Comparison of ENCODE assay signal across 8 mouse cellular contexts in genomic region chr13:36733989-36734690, GRCm38 (mm10). TPM values are rescaled to one million over a fixed set of nuclear protein-coding genes. Genes with fewer than 3 reads are reported as not detected.
A peak's percentile ranks its signal among the peaks of the same experiment; 100 is the strongest.
DNase-seq lines count a peak whose midpoint lies in the region; ATAC-seq lines count a peak whose summit lies in the region.

No protein-coding gene starts in this region.

- peak overlapping the region; percentile 20 for H3K9ac ChIP-seq in heart, embryonic 13.5 days
- H3K9ac ChIP-seq in forebrain, embryonic 12.5 days, result peak overlapping the region; percentile 63
- peak overlapping the region; percentile 18; the same call in 1 of the 2 replicates for H3K9ac ChIP-seq in limb, embryonic 12.5 days (replicated peaks)

- peaks cover 68% of the 10 kb centered on the region for H3K27me3 ChIP-seq in heart, embryonic 13.5 days (replicated peaks)
- peaks cover 57% of the 10 kb centered on the region for H3K27me3 ChIP-seq in forebrain, embryonic 12.5 days
- peaks cover 52% of the 10 kb centered on the region for H3K27me3 ChIP-seq in limb, embryonic 12.5 days

- no peaks in the 10 kb centered on the region for H3K36me3 ChIP-seq in heart, embryonic 13.5 days
- no peaks in the 10 kb centered on the region for H3K36me3 ChIP-seq in forebrain, embryonic 12.5 days (replicated peaks)
- H3K36me3 ChIP-seq in limb, embryonic 12.5 days, result no peaks in the 10 kb centered on the region

- peak overlapping the region; percentile 88 for H3K4me2 ChIP-seq in heart, embryonic 13.5 days
- H3K4me2 ChIP-seq in forebrain, embryonic 12.5 days, result peak overlapping the region; percentile 67
- H3K4me2 ChIP-seq in limb, embryonic 12.5 days, result peak overlapping the region; percentile 66

- no peak overlapping the region for H3K27ac ChIP-seq in heart, embryonic 13.5 days (replicated peaks)
- H3K27ac ChIP-seq in forebrain, embryonic 12.5 days, result peak overlapping the region; percentile 91
- 0 out of 2 replicates have a peak overlapping the region, but pooled peaks have one; percentile 23 for H3K27ac ChIP-seq in limb, embryonic 12.5 days

- ATAC-seq in heart, embryonic 13.5 days (ENCODE audit: extremely low read depth, insufficient number of reproducible peaks, low FRiP score, low TSS enrichment), result no peak
- ATAC-seq in forebrain, embryonic 12.5 days (ENCODE audit: low FRiP score), result no peak
- ATAC-seq in limb, embryonic 12.5 days (ENCODE audit: insufficient number of reproducible peaks, insufficient read depth, low FRiP score, low TSS enrichment, low read depth), result no peak

- no peak for DNase-seq in heart, adult 8-10 months (ENCODE audit: low spot score)
- peak; percentile 46 for DNase-seq in ZHBTc4 (ENCODE audit: low read depth, low spot score)
- peak; percentile 51 for DNase-seq in retina, embryonic 14.5 days (ENCODE audit: low spot score)
- DNase-seq in urinary bladder, postnatal 4 days (ENCODE audit: low spot score in 2 of 2), result no peak
- no peak for DNase-seq in T-cell, adult 2 months (ENCODE audit: low spot score)

- H3K4me1 ChIP-seq in heart, embryonic 13.5 days, result peaks cover 35% of the 10 kb centered on the region
- peaks cover 32% of the 10 kb centered on the region for H3K4me1 ChIP-seq in forebrain, embryonic 12.5 days
- H3K4me1 ChIP-seq in limb, embryonic 12.5 days (replicated peaks), result peaks cover 39% of the 10 kb centered on the region

- 2% methylated on average over 25 of the region's 26 CpGs for WGBS in heart, embryonic 13.5 days
- under 1% methylated on average over 26 of the region's 26 CpGs for WGBS in forebrain, embryonic 12.5 days
- under 1% methylated on average over 26 of the region's 26 CpGs for WGBS in limb, embryonic 12.5 days

- peak overlapping the region; percentile 59 for H3K4me3 ChIP-seq in heart, embryonic 13.5 days
- H3K4me3 ChIP-seq in forebrain, embryonic 12.5 days (replicated peaks), result peak overlapping the region; percentile 40
- H3K4me3 ChIP-seq in limb, embryonic 12.5 days (replicated peaks), result peak overlapping the region; percentile 46

- no peaks in the 10 kb centered on the region for H3K9me3 ChIP-seq in heart, embryonic 13.5 days
- no peaks in the 10 kb centered on the region for H3K9me3 ChIP-seq in forebrain, embryonic 12.5 days
- peaks cover 5% of the 10 kb centered on the region; the same call in 1 of the 2 replicates for H3K9me3 ChIP-seq in limb, embryonic 12.5 days

RNA-seq across cellular contexts. Expression of gene Nrn1, which starts 0.8 kb away (rescaled TPM):
- 1.9 and 2.7 TPM in 2 replicates for polyA plus RNA-seq in heart, embryonic 13.5 days (2015; fragmentation: Nextera tagmentation; extraction: Ambion mirVana)
- total RNA-seq in heart, adult 8-10 months (2022), result 1 to 10 TPM; 3.6 to 5.1 (median 4.2) TPM
- 43.5 and 43.8 TPM in 2 replicates for polyA plus RNA-seq in forebrain, embryonic 12.5 days (2016; fragmentation: Nextera tagmentation; extraction: Ambion mirVana)
- 2.9 and 3.4 TPM in 2 replicates for polyA plus RNA-seq in limb, embryonic 12.5 days (2016; fragmentation: Nextera tagmentation; extraction: Ambion mirVana)

Comparison
In these comparisons a context has a peak if more than half of its experiments do, and no peak if none do; other contexts are left out.
1. DNase-seq: peak in ZHBTc4 (single experiment) and retina, embryonic 14.5 days (single experiment); none in heart, adult 8-10 months (single experiment), urinary bladder, postnatal 4 days (0 of 2) and T-cell, adult 2 months (single experiment).
2. RNA of gene Nrn1, which starts 0.8 kb away (polyA plus RNA-seq): 43.5 to 43.8 TPM in forebrain, embryonic 12.5 days; 2.9 to 3.4 TPM in limb, embryonic 12.5 days and 1.9 to 2.7 TPM in heart, embryonic 13.5 days; every median in the first group is over 10 times any median in the second.
3. Peak in every context shown above with its lines, with median percentiles within 50 percentile points of each other: H3K4me2 ChIP-seq, H3K4me3 ChIP-seq and H3K9ac ChIP-seq.